Mouse (Mus musculus) lung, adult 18-20 months (tissue): ENCODE measurements around the gene Aebp1.
A peak's percentile ranks its signal among the peaks of the same experiment; 100 is the strongest.

Experiments used
- DNase-seq, 2 experiments: peaks; one replicate each; pipeline ENCODE4 v3.0.0; 2022; ENCODE audit warnings: mixed read lengths in 2 of 2

The Aebp1 gene

GRCm38 (mm10) chr11:5897839-5898238 is 36.1 kb downstream of the Aebp1 start:
- no peak for DNase-seq

GRCm38 (mm10) chr11:5898531-5898930 is 36.8 kb downstream of the Aebp1 start, which contains the start of gene Myl7:
Gene Myl7 (minus strand): TSS chr11:5898782.
- DNase-seq: no peak

GRCm38 (mm10) chr11:5899286-5899685 is 37.5 kb downstream of the Aebp1 start:
- no peak for DNase-seq

GRCm38 (mm10) chr11:5901320-5901719 is 39.6 kb downstream of the Aebp1 start:
- no peak for DNase-seq

- DNase-seq: peak in 1 of 2 experiments; percentile 46
These were observed 40.2 kb downstream of the Aebp1 start for GRCm38 (mm10) chr11:5901950-5902349.

- no peak for DNase-seq
These were observed 40.6 kb downstream of the Aebp1 start for GRCm38 (mm10) chr11:5902390-5902789.

GRCm38 (mm10) chr11:5903844-5904243 is 42.1 kb downstream of the Aebp1 start:
- DNase-seq: no peak

- DNase-seq: no peak
These were observed 42.6 kb downstream of the Aebp1 start for GRCm38 (mm10) chr11:5904357-5904756.

GRCm38 (mm10) chr11:5904871-5905270 is 43.1 kb downstream of the Aebp1 start:
- no peak for DNase-seq

GRCm38 (mm10) chr11:5905778-5906518 is 44.2 kb downstream of the Aebp1 start:
- no peak for DNase-seq

- no peak for DNase-seq
These were observed 45.3 kb downstream of the Aebp1 start for GRCm38 (mm10) chr11:5907096-5907495.

GRCm38 (mm10) chr11:5908642-5909041 is 46.9 kb downstream of the Aebp1 start:
- no peak for DNase-seq

- peak; percentile 46 to 51 for DNase-seq
These were observed 50.9 kb downstream of the Aebp1 start for GRCm38 (mm10) chr11:5912635-5913034.

GRCm38 (mm10) chr11:5913256-5913655 is 51.5 kb downstream of the Aebp1 start:
- no peak for DNase-seq

GRCm38 (mm10) chr11:5913936-5914335 is 52.2 kb downstream of the Aebp1 start:
- no peak for DNase-seq

- DNase-seq: no peak
These were observed 53.2 kb downstream of the Aebp1 start for GRCm38 (mm10) chr11:5914940-5915339.

GRCm38 (mm10) chr11:5915429-5916177 is 53.9 kb downstream of the Aebp1 start:
- no peak for DNase-seq

- no peak for DNase-seq
These were observed 54.4 kb downstream of the Aebp1 start for GRCm38 (mm10) chr11:5916178-5916548.

GRCm38 (mm10) chr11:5918111-5918510 is 56.4 kb downstream of the Aebp1 start:
- no peak for DNase-seq

GRCm38 (mm10) chr11:5919606-5920005 is 57.9 kb downstream of the Aebp1 start:
- DNase-seq: peak; percentile 48 to 57

GRCm38 (mm10) chr11:5920323-5920960 is 58.7 kb downstream of the Aebp1 start:
- no peak for DNase-seq
